Mouse (Mus musculus) kidney, adult 11 months (tissue): Measurements from ENCODE around the gene Abcd3.

Experiments
- DNase-seq: peaks from one replicate; pipeline ENCODE4 v3.0.0; 2022

Abcd3 gene

GRCm38 (mm10) chr3:121737453-121737852 is 77.6 kb downstream of the Abcd3 start:
- DNase-seq, result no peak

GRCm38 (mm10) chr3:121736025-121736744 is 78.9 kb downstream of the Abcd3 start:
- peak; percentile 87 for DNase-seq

- DNase-seq, result no peak
These were observed 79.6 kb downstream of the Abcd3 start for GRCm38 (mm10) chr3:121735542-121735941.

GRCm38 (mm10) chr3:121729678-121730077 is 85.4 kb downstream of the Abcd3 start:
- DNase-seq, result no peak

- no peak for DNase-seq
These were observed 89.5 kb downstream of the Abcd3 start for GRCm38 (mm10) chr3:121725651-121726050.

- no peak for DNase-seq
These were observed 90.5 kb downstream of the Abcd3 start for GRCm38 (mm10) chr3:121724553-121724952.

- no peak for DNase-seq
These were observed 91.1 kb downstream of the Abcd3 start for GRCm38 (mm10) chr3:121723968-121724524.

GRCm38 (mm10) chr3:121722971-121723844 is 91.9 kb downstream of the Abcd3 start, which contains the start of gene F3:
F3 (plus strand) TSS chr3:121723537.
- DNase-seq, result peak; percentile 92

GRCm38 (mm10) chr3:121721691-121722070 is 93.4 kb downstream of the Abcd3 start:
- DNase-seq, result no peak

- no peak for DNase-seq
These were observed 94.1 kb downstream of the Abcd3 start for GRCm38 (mm10) chr3:121720801-121721690.

- DNase-seq, result no peak
These were observed 95.4 kb downstream of the Abcd3 start for GRCm38 (mm10) chr3:121719701-121720100.

GRCm38 (mm10) chr3:121718679-121719078 is 96.4 kb downstream of the Abcd3 start:
- no peak for DNase-seq

- DNase-seq, result no peak
These were observed 98.6 kb downstream of the Abcd3 start for GRCm38 (mm10) chr3:121716480-121716879.

- DNase-seq, result no peak
These were observed 99.2 kb downstream of the Abcd3 start for GRCm38 (mm10) chr3:121715741-121716459.

- no peak for DNase-seq
These were observed 99.8 kb downstream of the Abcd3 start for GRCm38 (mm10) chr3:121715336-121715735.

- no peak for DNase-seq
These were observed 100.6 kb downstream of the Abcd3 start for GRCm38 (mm10) chr3:121714461-121714860.

GRCm38 (mm10) chr3:121713816-121714215 is 101.3 kb downstream of the Abcd3 start:
- DNase-seq, result peak; percentile 55

GRCm38 (mm10) chr3:121713151-121713701 is 101.9 kb downstream of the Abcd3 start:
- DNase-seq, result no peak

- DNase-seq, result no peak
These were observed 102.9 kb downstream of the Abcd3 start for GRCm38 (mm10) chr3:121712222-121712621.

GRCm38 (mm10) chr3:121710894-121711531 is 104.1 kb downstream of the Abcd3 start:
- no peak for DNase-seq
